Mouse (Mus musculus): ENCODE measurements at regions not wholly inside any gene's neighbourhood (a gene's known extent, or its start where the extent isn't known, plus 50 kb on each side); places are given as distances from the start of the nearest gene placed in this dataset.

DNA sequence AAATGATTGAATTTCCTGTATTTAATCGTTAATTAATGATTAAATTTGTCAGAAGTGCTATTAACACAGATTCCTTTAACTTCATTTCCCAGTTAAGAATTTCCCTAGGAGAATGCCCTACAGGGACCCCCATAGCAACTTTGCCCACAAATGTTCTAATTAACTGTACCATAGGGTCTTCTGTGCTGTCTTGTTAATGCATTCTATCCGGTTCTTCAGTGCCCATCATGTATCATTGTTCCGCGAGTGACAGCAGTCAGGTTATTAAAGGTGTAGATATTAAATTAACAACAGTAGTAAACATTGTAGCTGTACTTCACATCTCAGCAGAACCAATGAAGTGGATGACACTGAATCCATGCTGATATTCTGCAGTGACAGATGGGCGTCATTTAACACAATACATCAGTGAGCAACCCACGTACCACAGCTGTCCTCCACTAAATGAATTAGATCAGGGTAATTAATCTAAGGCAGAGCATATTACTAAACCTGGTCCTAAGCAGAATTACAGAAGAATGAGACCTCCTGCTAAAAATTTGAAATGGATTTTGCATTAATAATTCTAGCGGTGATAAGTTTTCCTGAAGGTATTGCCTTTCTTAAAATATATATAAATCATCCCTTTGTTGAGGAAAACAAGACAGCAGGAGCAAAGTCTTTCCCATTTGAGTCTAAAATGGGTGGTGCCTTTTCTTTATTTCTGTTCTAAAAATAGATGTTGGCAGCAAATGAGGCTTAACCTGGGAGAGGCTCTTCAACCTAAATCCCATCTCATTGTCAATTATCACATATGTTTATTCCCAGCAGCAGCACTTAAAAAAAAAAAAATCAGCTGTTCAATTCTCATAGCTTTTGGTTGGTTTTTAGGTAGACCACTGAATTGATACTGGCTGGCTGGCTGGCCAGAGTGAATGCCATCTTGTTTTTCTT is 872.3 kb downstream of the Nxph1 start:
- no peak for ATAC-seq (replicated peaks in 1 of 2; ENCODE audit: insufficient read depth in 1 of 2, low FRiP score in 2 of 2, low TSS enrichment in 1 of 2, low read depth in 1 of 2, poor library complexity in 2 of 2, severe bottlenecking in 2 of 2)

- no peak for ATAC-seq (replicated peaks in 1 of 2; ENCODE audit: insufficient read depth in 1 of 2, low FRiP score in 2 of 2, low TSS enrichment in 1 of 2, low read depth in 1 of 2, poor library complexity in 2 of 2, severe bottlenecking in 2 of 2)
These were observed 886.7 kb downstream of the Nxph1 start for GRCm38 (mm10) chr6:9834884-9835476.

DNA sequence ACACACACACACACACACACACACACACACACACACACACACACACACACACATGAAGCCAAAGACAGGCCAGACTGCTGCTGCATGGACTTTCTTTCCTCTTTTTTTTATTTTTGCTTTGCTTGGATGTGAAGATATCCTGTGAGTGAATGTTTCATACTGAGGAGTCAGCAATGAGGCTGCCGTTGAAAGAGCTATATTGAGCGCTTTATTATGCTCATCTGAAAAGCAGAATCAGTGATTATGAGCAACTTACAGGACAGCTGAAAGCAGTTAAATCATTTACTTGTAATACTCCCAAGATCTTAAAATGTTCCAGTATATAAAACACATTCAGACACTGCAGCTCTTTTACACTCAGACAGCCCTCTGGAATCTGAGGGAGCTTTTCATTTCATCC is 894.2 kb downstream of the Nxph1 start:
- ATAC-seq (replicated peaks in 1 of 2; ENCODE audit: insufficient read depth in 1 of 2, low FRiP score in 2 of 2, low TSS enrichment in 1 of 2, low read depth in 1 of 2, poor library complexity in 2 of 2, severe bottlenecking in 2 of 2): no peak

DNA sequence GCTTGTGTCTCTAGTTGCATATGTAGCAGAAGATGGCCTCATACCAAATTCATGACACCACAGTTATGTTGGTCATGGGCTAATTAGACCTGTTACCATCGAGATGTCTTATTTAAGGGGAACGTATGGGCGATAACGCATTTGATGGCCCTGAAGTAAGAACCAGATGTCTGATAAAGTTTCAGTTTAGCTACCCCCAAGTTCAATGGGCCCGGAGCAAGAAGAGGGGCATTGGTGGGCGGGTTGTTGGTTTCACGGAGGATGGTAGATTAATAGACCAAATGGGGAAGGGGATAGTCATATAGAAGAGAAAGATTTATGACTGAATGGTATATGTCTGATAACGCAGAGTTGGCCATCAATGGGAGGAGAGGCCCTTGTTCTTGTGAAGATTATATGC is 941.6 kb downstream of the Nxph1 start:
- peak; percentile 100 for ATAC-seq (replicated peaks in 1 of 2; ENCODE audit: insufficient read depth in 1 of 2, low FRiP score in 2 of 2, low TSS enrichment in 1 of 2, low read depth in 1 of 2, poor library complexity in 2 of 2, severe bottlenecking in 2 of 2)
